Mouse (Mus musculus): ENCODE results near the gene Fgfr2. TPM values are rescaled to one million over a fixed set of nuclear protein-coding genes. Genes with fewer than 3 reads are reported as not detected.

Gene Fgfr2
- polyA plus RNA-seq, 3 experiments from 2014 or later: 0.27 TPM; not detected in 2

GRCm38 (mm10) chr7:132204073-132204612 is 919.0 kb downstream of the Fgfr2 start:
- no peak for ATAC-seq

GRCm38 (mm10) chr7:132199686-132200085 is 923.5 kb downstream of the Fgfr2 start:
- ATAC-seq: no peak

GRCm38 (mm10) chr7:132198806-132199205 is 924.3 kb downstream of the Fgfr2 start:
- ATAC-seq: no peak

- ATAC-seq: no peak
These were observed 925.2 kb downstream of the Fgfr2 start for GRCm38 (mm10) chr7:132197817-132198475.

- ATAC-seq: no peak
These were observed 926.6 kb downstream of the Fgfr2 start for GRCm38 (mm10) chr7:132196581-132196980.

- ATAC-seq: no peak
These were observed 929.5 kb downstream of the Fgfr2 start for GRCm38 (mm10) chr7:132193606-132194005.

- ATAC-seq: no peak
These were observed 935.7 kb downstream of the Fgfr2 start for GRCm38 (mm10) chr7:132187456-132187855.

GRCm38 (mm10) chr7:132183892-132184404 is 939.2 kb downstream of the Fgfr2 start:
- no peak for ATAC-seq

- ATAC-seq: no peak
These were observed 941.5 kb downstream of the Fgfr2 start for GRCm38 (mm10) chr7:132181586-132182198.

- no peak for ATAC-seq
These were observed 942.1 kb downstream of the Fgfr2 start for GRCm38 (mm10) chr7:132181042-132181441.

- ATAC-seq: no peak
These were observed 944.1 kb downstream of the Fgfr2 start for GRCm38 (mm10) chr7:132179049-132179448.

GRCm38 (mm10) chr7:132174787-132175186 is 948.4 kb downstream of the Fgfr2 start:
- ATAC-seq: no peak

- ATAC-seq: no peak
These were observed 948.9 kb downstream of the Fgfr2 start for GRCm38 (mm10) chr7:132174296-132174695.

- ATAC-seq: no peak
These were observed 950.9 kb downstream of the Fgfr2 start for GRCm38 (mm10) chr7:132172220-132172619.

GRCm38 (mm10) chr7:132171716-132172115 is 951.4 kb downstream of the Fgfr2 start:
- ATAC-seq: no peak

- ATAC-seq: no peak
These were observed 953.6 kb downstream of the Fgfr2 start for GRCm38 (mm10) chr7:132169419-132170169.

- no peak for ATAC-seq
These were observed 955.9 kb downstream of the Fgfr2 start for GRCm38 (mm10) chr7:132167239-132167638.

GRCm38 (mm10) chr7:132162254-132162653 is 960.9 kb downstream of the Fgfr2 start:
- ATAC-seq: no peak

GRCm38 (mm10) chr7:132158321-132159025 is 964.7 kb downstream of the Fgfr2 start:
- ATAC-seq: no peak

- no peak for ATAC-seq
These were observed 968.7 kb downstream of the Fgfr2 start, which contains the start of gene Cpxm2 for GRCm38 (mm10) chr7:132154368-132154961. TSS of gene Cpxm2 (minus strand) at chr7:132154739.

GRCm38 (mm10) chr7:132153725-132154147 is 969.4 kb downstream of the Fgfr2 start:
- ATAC-seq: no peak

GRCm38 (mm10) chr7:132145227-132145800 is 977.8 kb downstream of the Fgfr2 start:
- ATAC-seq: no peak

All from inflammation-experienced regulatory T-cells, adult 6 months (primary cell).